Mouse (Mus musculus) frontal cortex, adult (tissue): Measurements from ENCODE around the gene Lingo2.
"Not testable (repeated sequence)": the region's sequence is repeated elsewhere in the genome, so short reads cannot be mapped to it uniquely, and the experiment has no call there.

Experiments
- ATAC-seq: cut with Nextera tagmentation; 2 replicates; pipeline ENCODE4 v1.9.2; 2017; ENCODE audit warnings: mild to moderate bottlenecking, moderate library complexity, mixed read lengths; ENCODE audit not compliant: low TSS enrichment

The Lingo2 gene

GRCm38 (mm10) chr4:35845140-35845539 lies 1106.4 kb downstream of the Lingo2 start:
- ATAC-seq, result peak; percentile 79

- peak; percentile 57 for ATAC-seq
Measured at GRCm38 (mm10) chr4:35844518-35844917, 1107.0 kb downstream of the Lingo2 start.

- no peak for ATAC-seq
Measured at GRCm38 (mm10) chr4:35823322-35823870, 1128.2 kb downstream of the Lingo2 start.

- ATAC-seq, result peak; percentile 97
Measured at GRCm38 (mm10) chr4:35820701-35821100, 1130.8 kb downstream of the Lingo2 start.

- ATAC-seq, result no peak
Measured at GRCm38 (mm10) chr4:35814698-35815097, 1136.8 kb downstream of the Lingo2 start.

- ATAC-seq, result no peak
Measured at GRCm38 (mm10) chr4:35807497-35808210, 1143.9 kb downstream of the Lingo2 start.

GRCm38 (mm10) chr4:35806881-35807464 lies 1144.6 kb downstream of the Lingo2 start:
- no peak for ATAC-seq

GRCm38 (mm10) chr4:35784255-35784921 lies 1167.2 kb downstream of the Lingo2 start:
- ATAC-seq, result no peak

- ATAC-seq, result peak; percentile 64; the same call in 1 of the 2 replicates
Measured at GRCm38 (mm10) chr4:35770810-35771209, 1180.7 kb downstream of the Lingo2 start.

- ATAC-seq, result no peak
Measured at GRCm38 (mm10) chr4:35766905-35767304, 1184.6 kb downstream of the Lingo2 start.

GRCm38 (mm10) chr4:35761181-35761580 lies 1190.4 kb downstream of the Lingo2 start:
- no peak for ATAC-seq

GRCm38 (mm10) chr4:35752121-35752860 lies 1199.3 kb downstream of the Lingo2 start:
- no peak for ATAC-seq

- ATAC-seq, result no peak
Measured at GRCm38 (mm10) chr4:35746693-35747092, 1204.9 kb downstream of the Lingo2 start.

GRCm38 (mm10) chr4:35724774-35725173 lies 1226.8 kb downstream of the Lingo2 start:
- no peak for ATAC-seq

GRCm38 (mm10) chr4:35704126-35704525 lies 1247.4 kb downstream of the Lingo2 start:
- ATAC-seq, result no peak

GRCm38 (mm10) chr4:35702661-35703060 lies 1248.9 kb downstream of the Lingo2 start:
- no peak for ATAC-seq

GRCm38 (mm10) chr4:35695137-35695522 lies 1256.4 kb downstream of the Lingo2 start:
- ATAC-seq, result no peak

- no peak for ATAC-seq
Measured at GRCm38 (mm10) chr4:35694360-35695136, 1257.0 kb downstream of the Lingo2 start.

GRCm38 (mm10) chr4:35690521-35690920 lies 1261.0 kb downstream of the Lingo2 start:
- ATAC-seq, result no peak

GRCm38 (mm10) chr4:35688498-35689240 lies 1262.9 kb downstream of the Lingo2 start:
- not testable (repeated sequence) for ATAC-seq
